9 mouse cellular contexts compared by ENCODE assay signal in the genomic region with DNA sequence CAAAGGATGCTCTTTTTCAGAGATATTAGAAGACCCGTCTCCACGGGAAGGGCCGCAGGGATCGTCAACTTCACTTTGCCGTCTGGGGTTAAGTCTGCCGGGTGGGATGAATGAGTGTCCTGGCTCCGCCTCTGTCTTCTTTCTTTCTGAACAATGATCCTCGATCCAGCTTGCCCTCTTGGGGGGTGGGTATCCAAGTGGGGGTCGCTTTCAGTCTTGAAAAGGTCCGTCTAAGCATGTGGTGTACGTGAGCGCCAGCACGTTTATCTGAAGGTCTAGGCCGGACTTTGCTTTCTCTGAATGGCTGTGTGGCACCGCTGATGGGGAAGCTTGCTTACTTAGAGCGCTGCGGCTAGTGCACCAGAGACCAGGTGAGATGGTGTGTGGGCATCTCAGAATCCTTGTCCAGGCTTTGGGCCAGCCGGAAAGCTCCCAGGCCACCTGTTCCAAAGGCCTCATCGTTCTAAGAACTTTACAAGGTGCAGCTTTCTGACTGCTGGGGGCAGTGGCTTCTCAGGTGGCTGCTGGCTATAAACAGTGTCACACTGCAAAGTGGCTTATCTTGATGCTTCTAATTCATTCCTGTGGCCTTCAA. TPM values are rescaled to one million over a fixed set of nuclear protein-coding genes. Genes with fewer than 3 reads are reported as not detected.
A peak's percentile ranks its signal among the peaks of the same experiment; 100 is the strongest.
DNase-seq lines count a peak whose midpoint lies in the region; ATAC-seq and TF ChIP-seq lines count a peak whose summit lies in the region.
"Had no signal": no experiment of that assay in that cellular context is flagged by ENCODE, and none has a peak within 500 bp of the region (broad histone marks: within the 10 kb centered on the region; RNA-seq: fewer than 3 reads in every experiment).

No protein-coding gene starts in this region.

- no peaks in the 10 kb centered on the region for H3K9me3 ChIP-seq in forebrain, embryonic 11.5 days (ENCODE audit: control insufficient read depth, low read length)
- no peaks in the 10 kb centered on the region for H3K9me3 ChIP-seq in intestine, embryonic 16.5 days (ENCODE audit: control insufficient read depth, low read length)

- H3K4me2 ChIP-seq in forebrain, embryonic 11.5 days (ENCODE audit: low read depth, low read length, severe bottlenecking): peak overlapping the region; percentile 93
- H3K4me2 ChIP-seq in intestine, embryonic 16.5 days (ENCODE audit: low read depth, low read length): peak overlapping the region; percentile 99

- H3K27me3 ChIP-seq in forebrain, embryonic 11.5 days (ENCODE audit: control insufficient read depth, insufficient read depth, low read length): no peaks in the 10 kb centered on the region
- 0 out of 2 replicates have a peak, but pooled peaks cover 3% of the 10 kb centered on the region for H3K27me3 ChIP-seq in intestine, embryonic 16.5 days (replicated peaks; ENCODE audit: control insufficient read depth, insufficient read depth, low read length)

- 18% methylated on average over 19 of the region's 19 CpGs for WGBS in forebrain, embryonic 11.5 days
- 54% methylated on average over 19 of the region's 19 CpGs for WGBS in intestine, embryonic 16.5 days
- WGBS in olfactory bulb, adult 2 months: 48% methylated on average over 19 of the region's 19 CpGs

- peaks cover 44% of the 10 kb centered on the region for H3K4me1 ChIP-seq in forebrain, embryonic 11.5 days (replicated peaks; ENCODE audit: control insufficient read depth, insufficient read depth, low read length)
- peaks cover 59% of the 10 kb centered on the region for H3K4me1 ChIP-seq in intestine, embryonic 16.5 days (ENCODE audit: control insufficient read depth, insufficient read depth, low read length)
- H3K4me1 ChIP-seq in olfactory bulb, adult 2 months (ENCODE audit: control insufficient read depth, insufficient read depth, low read length): peaks cover 43% of the 10 kb centered on the region

- peak overlapping the region; percentile 57 for H3K9ac ChIP-seq in forebrain, embryonic 11.5 days (ENCODE audit: low read length)
- H3K9ac ChIP-seq in intestine, embryonic 16.5 days (ENCODE audit: low read depth, low read length): peak overlapping the region; percentile 17
- H3K9ac ChIP-seq: liver, embryonic 14.5 days had no signal

- no peaks in the 10 kb centered on the region for H3K36me3 ChIP-seq in forebrain, embryonic 11.5 days (ENCODE audit: control insufficient read depth, insufficient read depth, low read length)
- no peaks in the 10 kb centered on the region for H3K36me3 ChIP-seq in intestine, embryonic 16.5 days (ENCODE audit: control insufficient read depth, insufficient read depth, low read length)

- H3K4me3 ChIP-seq in left cerebral cortex, adult 2 months: peak overlapping the region; percentile 7; the same call in 1 of the 2 replicates
- H3K4me3 ChIP-seq in forebrain, embryonic 11.5 days (ENCODE audit: low read depth, low read length): peak overlapping the region; percentile 89
- peak overlapping the region; percentile 27 for H3K4me3 ChIP-seq in intestine, embryonic 16.5 days (ENCODE audit: low read length)
- peak overlapping the region; percentile 6; the same call in 1 of the 2 replicates for H3K4me3 ChIP-seq in olfactory bulb, adult 2 months (ENCODE audit: insufficient read depth, low read depth, low read length)

- no peak for DNase-seq in left cerebral cortex, adult 2 months (ENCODE audit: extremely low spot score in 1 of 2, low spot score in 2 of 2)
- no peak for DNase-seq in left cerebral cortex, adult 11 months (ENCODE audit: low spot score)
- peak; percentile 73 for DNase-seq in forebrain, embryonic 11.5 days (ENCODE audit: low spot score)
- DNase-seq in retina, embryonic 14.5 days (ENCODE audit: low spot score): no peak
- no peak for DNase-seq in frontal cortex, adult 2 months (ENCODE audit: extremely low spot score in 1 of 2, low spot score in 1 of 2)
- no peak for DNase-seq in Muller cell, postnatal 12 days (ENCODE audit: inconsistent ontology term)

- intact Hi-C loops in left cerebral cortex, adult 2 months (cut with DNase I): loop anchor here (2.0 to 5.0 kb wide), 2 partner anchors 15 to 52 kb away; no protein-coding TSS in a partner anchor

- ATAC-seq in forebrain, embryonic 11.5 days (replicated peaks; ENCODE audit: low FRiP score): no peak
- peak; percentile 16; the same call in 1 of the 2 replicates for ATAC-seq in intestine, embryonic 16.5 days

- TF ChIP-seq POLR2A in olfactory bulb, adult 2 months (IDR thresholded peaks at IDR 0.05; ENCODE audit: insufficient read depth, low read depth, low read length): no peak

- no peak overlapping the region for H3K27ac ChIP-seq in left cerebral cortex, adult 2 months
- peak overlapping the region; percentile 73 for H3K27ac ChIP-seq in forebrain, embryonic 11.5 days (ENCODE audit: low read depth, low read length)
- H3K27ac ChIP-seq in intestine, embryonic 16.5 days (ENCODE audit: low read length): peak overlapping the region; percentile 55
- H3K27ac ChIP-seq in olfactory bulb, adult 2 months (ENCODE audit: insufficient read depth, low read depth, low read length): no peak overlapping the region
- H3K27ac ChIP-seq: liver, embryonic 14.5 days had no signal

- no peak for TF ChIP-seq CTCF in left cerebral cortex, adult 2 months (IDR thresholded peaks at IDR 0.05)
- TF ChIP-seq CTCF in olfactory bulb, adult 2 months (IDR thresholded peaks at IDR 0.05; ENCODE audit: insufficient read depth, low read depth, low read length): no peak

RNA-seq across cellular contexts. Expression of gene Trak1, which starts 2.8 kb away (rescaled TPM):
- total RNA-seq in left cerebral cortex, adult 2 months (2021): 100 to 1,000 TPM; 247 to 298 TPM
- polyA plus RNA-seq in forebrain, embryonic 11.5 days (2014; fragmentation: Nextera tagmentation; extraction: Ambion mirVana): 33.5 and 36.4 TPM in 2 replicates
- polyA plus RNA-seq in intestine, embryonic 16.5 days (2015; fragmentation: Nextera tagmentation; extraction: Ambion mirVana): 21.7 and 23.7 TPM in 2 replicates
- polyA plus RNA-seq in olfactory bulb, adult 2 months (2012; ENCODE audit: insufficient read depth, insufficient read length, low replicate concordance, missing spikeins): not detected in 2 replicates
- polyA plus RNA-seq in frontal cortex, adult 2 months (2012; rRNA removed): 136 and 139 TPM in 2 replicates

RNA-seq across cellular contexts. Expression of gene Ulk4, which starts 23.1 kb away (rescaled TPM):
- 1 to 10 TPM; 9.2 to 9.9 TPM for total RNA-seq in left cerebral cortex, adult 2 months (2021)
- polyA plus RNA-seq in forebrain, embryonic 11.5 days (2014; fragmentation: Nextera tagmentation; extraction: Ambion mirVana): 144 and 163 TPM in 2 replicates
- 115 and 120 TPM in 2 replicates for polyA plus RNA-seq in intestine, embryonic 16.5 days (2015; fragmentation: Nextera tagmentation; extraction: Ambion mirVana)
- not detected in 2 replicates for polyA plus RNA-seq in olfactory bulb, adult 2 months (2012; ENCODE audit: insufficient read depth, insufficient read length, low replicate concordance, missing spikeins)
- 5.9 and 6.2 TPM in 2 replicates for polyA plus RNA-seq in frontal cortex, adult 2 months (2012; rRNA removed)

Comparison
In these comparisons a context has a peak if more than half of its experiments do, and no peak if none do; other contexts are left out.
1. H3K27ac ChIP-seq: peak in forebrain, embryonic 11.5 days (single experiment) and intestine, embryonic 16.5 days (single experiment); none in left cerebral cortex, adult 2 months (single experiment) and olfactory bulb, adult 2 months (single experiment).
2. H3K4me3 ChIP-seq: peak in every context shown above with its lines; median percentile 89 in forebrain, embryonic 11.5 days; 27 in intestine, embryonic 16.5 days; 7 in left cerebral cortex, adult 2 months; 6 in olfactory bulb, adult 2 months.
3. RNA of gene Ulk4, which starts 23.1 kb away (polyA plus RNA-seq): 144 to 163 TPM in forebrain, embryonic 11.5 days and 115 to 120 TPM in intestine, embryonic 16.5 days; 5.9 to 6.2 TPM in frontal cortex, adult 2 months and not detected in olfactory bulb, adult 2 months; every median in the first group is over 10 times any median in the second.